Mouse (Mus musculus) embryo, embryonic 10 days (tissue): ENCODE data around the gene Olfr104-ps.

Source experiments
- DNase-seq: peaks from one replicate; pipeline ENCODE4 v3.0.0-alpha.2; 2015; ENCODE audit warnings: low spot score

Gene Olfr104-ps

GRCm38 (mm10) chr17:37359282-37359681 is at the start of gene Olfr104-ps:
Olfr104-ps (plus strand) TSS chr17:37359582.
- no peak for DNase-seq

DNA sequence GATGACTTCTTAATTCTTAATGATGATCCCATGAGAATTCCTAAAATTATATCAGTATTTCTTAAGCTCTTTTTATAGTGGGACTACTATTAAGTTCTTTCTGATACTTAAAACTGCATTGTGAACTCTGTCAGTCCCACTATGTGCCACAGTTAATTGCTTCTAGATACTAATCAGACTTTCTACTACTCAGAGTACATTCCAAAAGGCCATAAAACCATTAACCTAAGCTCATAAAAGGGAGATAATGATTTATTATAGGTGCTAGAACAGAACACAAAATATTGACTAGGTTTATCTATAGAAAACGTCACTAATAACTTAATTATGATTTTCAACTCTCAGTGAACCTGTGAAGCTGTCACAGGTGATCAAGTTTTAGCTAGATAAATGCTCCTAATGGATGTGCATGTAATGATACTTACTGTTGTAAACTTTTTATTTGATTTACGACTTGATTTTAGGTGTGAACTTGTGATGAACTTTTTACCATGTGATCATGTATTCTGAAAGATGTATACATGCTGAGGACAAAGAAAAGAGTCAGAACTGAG is 49.2 kb upstream of the Olfr104-ps start:
- DNase-seq: no peak

GRCm38 (mm10) chr17:37316954-37317353 is 42.4 kb upstream of the Olfr104-ps start, which contains the start of gene Olfr102:
Olfr102 (minus strand) TSS chr17:37317054.
- DNase-seq: no peak

DNA sequence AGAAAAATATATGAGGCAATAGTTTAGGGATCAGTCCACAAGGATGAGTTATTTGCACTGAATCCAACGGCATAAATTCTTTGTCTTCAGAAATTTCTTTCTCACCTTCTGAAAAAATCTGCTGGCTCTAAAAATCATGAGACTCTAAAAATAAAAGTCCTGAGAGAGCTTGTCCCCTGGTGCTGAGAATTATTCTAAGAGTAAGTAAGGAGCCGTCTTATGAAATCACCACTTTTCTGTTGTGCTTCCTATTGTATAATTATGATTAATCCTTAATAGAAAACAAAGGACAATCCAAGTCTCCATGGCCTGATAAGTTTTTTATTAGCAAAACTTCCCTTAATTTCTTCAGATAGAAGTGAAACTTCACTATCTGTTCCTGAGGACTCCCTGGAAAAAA is 19.8 kb upstream of the Olfr104-ps start, which contains the start of gene Olfr103:
TSS of gene Olfr103 (minus strand) at position 101 of the 400 bp plus-strand sequence.
- DNase-seq: no peak

- DNase-seq: no peak
These were observed 19.4 kb downstream of the Olfr104-ps start, which contains the start of gene Olfr105-ps for GRCm38 (mm10) chr17:37378733-37379132. Olfr105-ps (plus strand) TSS chr17:37379033.

DNA sequence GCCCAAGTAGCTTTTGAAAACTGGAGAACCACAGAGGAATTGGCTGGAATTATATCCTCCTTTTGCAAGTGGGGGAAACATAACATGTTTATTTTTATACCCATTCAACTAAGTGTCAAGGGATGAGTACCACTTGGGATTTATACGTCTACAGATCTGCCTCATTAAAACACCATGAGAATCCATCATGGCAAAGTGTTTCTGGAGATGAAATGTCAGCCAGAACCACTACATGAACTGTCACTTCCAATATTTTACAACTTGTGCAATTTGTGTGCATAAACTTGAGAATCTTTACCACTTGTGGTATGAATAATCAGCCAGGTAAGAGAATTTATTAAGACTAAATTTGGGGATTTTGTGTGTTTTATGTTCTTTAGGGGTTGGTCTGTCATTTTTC is 30.7 kb downstream of the Olfr104-ps start, which contains the start of gene Olfr106-ps:
TSS of gene Olfr106-ps (plus strand) at position 301 of the 400 bp plus-strand sequence.
- no peak for DNase-seq

DNA sequence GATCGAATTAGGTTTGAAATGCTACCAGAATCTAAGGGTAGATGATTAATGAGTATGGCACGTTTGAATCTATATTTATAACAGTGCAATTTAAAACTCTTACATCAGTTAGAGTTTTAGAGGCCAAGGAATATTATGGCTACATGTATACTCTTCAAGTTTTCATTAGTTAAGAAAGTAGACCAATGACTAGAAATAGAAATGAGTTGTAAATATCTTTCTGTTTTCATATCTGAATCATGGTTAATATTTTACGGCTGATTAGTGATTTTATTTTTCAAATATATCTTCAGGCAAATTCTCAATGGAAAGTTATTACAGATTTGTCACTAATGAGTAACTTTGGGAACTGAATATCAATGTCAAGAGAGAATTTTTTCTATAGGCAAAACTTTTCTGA is 39.5 kb downstream of the Olfr104-ps start, which contains the start of gene Olfr107:
TSS of gene Olfr107 (plus strand) at position 301 of the 400 bp plus-strand sequence.
- DNase-seq: no peak

DNA sequence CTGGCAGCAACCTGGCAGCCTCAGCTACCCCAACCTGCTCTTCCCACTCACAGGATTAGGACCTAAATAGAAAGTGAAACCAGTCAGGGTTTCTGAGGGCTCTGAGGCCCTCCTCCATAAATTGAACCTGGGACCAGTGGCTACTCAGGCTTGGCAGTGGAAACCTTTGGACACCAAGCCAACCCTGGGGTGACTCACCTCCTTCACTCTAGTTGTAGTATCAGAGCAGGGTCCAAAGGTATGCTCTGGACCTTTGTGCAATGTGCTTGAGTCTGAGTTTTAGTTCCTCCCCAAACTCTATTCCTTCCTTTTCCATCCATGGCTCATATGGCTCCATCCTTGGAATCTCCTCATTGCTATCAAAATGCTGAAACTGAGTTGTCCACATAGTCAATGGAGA is 54.0 kb downstream of the Olfr104-ps start:
- DNase-seq: no peak
